Mouse (Mus musculus): Measurements from ENCODE around the gene Nup50. TPM values are rescaled to one million over a fixed set of nuclear protein-coding genes. Genes with fewer than 3 reads are reported as not detected.
A peak's percentile ranks its signal among the peaks of the same experiment; 100 is the strongest.

Gene Nup50
- total RNA-seq, 2 experiments from 2014 or later: 32.6 to 38.2 TPM

DNA sequence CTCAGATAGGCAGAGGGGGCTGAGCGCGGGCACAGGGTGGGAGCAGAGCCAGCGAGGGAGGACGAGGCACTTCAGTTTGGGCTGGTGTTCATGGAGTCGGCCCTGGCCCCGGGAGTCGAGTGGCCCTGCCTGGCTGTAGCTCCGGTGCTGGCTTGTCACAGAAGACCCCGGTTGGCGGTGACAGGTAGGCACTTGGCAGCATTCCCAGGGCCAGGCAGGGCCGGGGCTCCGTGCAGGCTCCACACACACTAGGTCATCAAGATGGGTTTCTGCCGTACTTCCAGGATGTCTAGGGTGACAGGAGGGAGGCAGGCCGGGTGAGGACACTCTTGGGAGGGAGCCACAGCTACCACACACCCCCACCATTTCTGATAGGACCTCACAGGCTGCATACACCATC lies 25.8 kb downstream of the Nup50 start:
- DNase-seq (ENCODE audit: low spot score in 2 of 2): no peak

DNA sequence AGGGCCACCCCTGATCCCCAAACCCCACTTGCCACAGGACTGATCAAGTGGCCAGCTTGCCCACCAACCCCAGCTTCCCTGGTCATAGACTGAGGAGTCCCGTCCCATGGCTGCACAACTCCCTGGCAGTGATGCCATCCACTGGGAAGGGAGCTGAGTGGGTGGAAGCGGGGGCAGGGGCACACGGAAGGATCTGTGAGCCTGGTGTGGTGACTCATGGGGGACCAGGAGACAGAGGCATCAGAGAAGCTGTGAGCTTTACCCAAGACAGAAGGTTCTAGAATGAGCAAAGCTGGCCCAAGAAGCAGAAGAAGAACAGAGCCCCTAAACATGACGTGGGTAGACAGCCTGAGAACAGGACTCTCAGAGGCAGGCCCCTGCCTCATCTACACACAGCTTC lies 26.8 kb downstream of the Nup50 start:
- DNase-seq (ENCODE audit: low spot score in 2 of 2): no peak

DNA sequence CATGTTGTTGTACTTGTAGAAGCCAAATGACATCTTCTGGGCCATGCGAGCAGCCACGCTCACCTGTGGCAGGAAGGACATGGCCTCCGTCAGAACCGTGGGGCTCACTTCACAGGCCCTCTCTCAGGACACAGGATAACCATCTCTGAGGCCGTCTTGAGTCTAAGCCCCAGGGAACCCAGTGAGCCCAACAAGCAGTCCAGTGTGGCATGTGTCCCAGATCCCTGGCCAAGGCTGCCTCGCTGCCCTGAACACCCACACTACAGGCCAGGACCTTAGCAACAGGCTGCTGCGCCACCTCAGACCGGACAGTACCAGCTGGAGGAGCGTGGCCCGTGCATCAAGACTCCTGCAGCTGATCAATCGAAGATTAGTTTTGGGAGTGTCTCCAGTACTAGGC lies 30.0 kb downstream of the Nup50 start:
- no peak for DNase-seq (ENCODE audit: low spot score in 2 of 2)

DNA sequence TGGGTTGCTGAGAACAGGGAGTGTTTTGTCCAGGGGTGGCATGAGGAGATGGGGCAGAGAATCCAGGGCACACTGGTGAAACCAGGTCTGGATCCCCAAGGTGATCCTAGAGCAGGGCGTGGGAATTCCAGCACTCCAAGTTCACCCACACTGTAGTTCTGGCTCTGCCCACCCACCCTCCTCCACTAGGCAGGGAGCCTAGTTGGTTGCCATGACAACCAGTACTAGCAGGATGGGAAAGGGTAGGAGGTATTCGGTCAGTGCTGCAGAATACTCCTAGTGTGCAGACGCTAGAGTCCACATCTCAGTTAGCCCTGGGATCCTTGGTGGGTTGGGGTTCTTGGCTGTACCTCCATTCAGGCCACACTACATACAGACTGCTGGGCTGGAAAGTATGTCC lies 34.6 kb downstream of the Nup50 start:
- no peak for DNase-seq (ENCODE audit: low spot score in 2 of 2)

DNA sequence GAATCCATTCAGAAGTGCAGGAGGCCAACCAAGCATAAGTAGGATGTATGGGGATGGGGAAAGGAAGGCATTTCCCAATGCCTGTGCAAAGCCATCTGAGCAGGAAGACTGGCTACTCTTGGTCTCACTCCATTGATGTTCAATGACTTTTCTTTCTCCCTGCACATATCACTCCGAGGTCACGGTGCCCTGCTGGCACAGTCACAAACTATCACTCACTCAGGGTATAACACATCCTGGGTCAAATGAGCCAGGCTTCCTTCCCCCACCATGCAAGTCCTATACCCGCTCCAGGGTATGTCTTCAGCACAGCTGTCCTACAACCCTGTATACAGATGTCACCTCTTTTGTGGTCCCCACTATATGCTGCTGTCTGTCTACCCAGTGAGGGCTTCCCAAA lies 35.1 kb downstream of the Nup50 start:
- DNase-seq (ENCODE audit: low spot score in 2 of 2): no peak

DNA sequence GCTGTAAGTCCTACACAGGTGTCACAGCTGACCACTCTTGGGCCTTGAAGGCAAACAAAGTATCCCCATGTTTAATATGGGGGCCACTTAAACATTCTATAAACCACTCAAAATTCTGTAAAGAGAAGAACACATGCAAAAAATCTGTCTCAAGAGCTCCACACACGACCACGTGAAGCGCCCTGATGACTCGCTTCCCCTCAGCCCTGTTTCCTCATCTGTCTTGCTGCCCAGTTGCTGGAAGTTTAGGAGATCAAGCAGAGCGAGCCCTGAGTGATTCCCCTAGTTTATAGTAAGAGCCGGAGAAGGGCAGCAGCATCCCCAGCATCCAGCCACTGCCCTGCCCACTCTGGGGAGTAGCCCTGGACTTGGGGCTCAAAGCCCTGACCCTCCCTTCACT lies 36.7 kb downstream of the Nup50 start:
- DNase-seq (ENCODE audit: low spot score in 2 of 2): no peak

DNA sequence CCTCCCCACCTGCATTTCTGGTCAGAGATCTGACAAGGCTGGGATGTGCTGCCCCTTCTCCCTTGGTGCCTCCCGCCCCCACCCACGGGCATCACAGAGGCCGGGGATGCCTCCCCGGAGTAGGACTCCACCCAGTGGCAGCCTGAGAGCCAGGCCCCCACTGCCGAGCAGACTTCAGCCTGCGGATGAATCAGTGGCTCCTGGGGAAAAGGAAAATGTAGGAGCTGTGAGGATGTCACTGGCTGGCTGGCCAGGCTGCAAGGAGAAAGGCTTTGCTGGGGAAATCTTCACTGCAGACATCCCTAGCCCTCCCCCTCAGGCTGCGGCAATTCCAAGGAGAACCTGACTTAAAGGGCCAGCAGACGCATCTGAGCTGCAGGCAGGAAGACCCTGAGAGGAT lies 37.5 kb downstream of the Nup50 start:
- DNase-seq (ENCODE audit: low spot score in 2 of 2): no peak

DNA sequence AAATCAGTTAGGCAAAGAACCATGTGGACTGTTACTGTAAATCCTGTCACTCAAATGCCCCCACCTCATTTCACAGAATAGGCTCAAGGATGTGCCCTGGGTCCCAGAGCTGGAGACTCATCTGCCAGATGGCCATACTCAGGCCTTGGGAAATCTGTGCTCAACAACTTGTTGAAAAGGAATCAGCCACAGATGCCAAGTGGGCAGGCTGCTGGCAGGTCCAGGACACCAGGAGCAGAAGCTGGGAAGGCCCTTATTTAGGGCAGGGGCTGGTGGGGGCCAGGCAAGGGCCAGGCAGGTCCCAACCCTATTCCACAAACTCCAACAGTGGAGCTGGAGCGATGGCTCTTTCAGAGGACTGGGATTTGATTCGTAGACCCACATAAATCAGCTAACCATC lies 39.3 kb downstream of the Nup50 start:
- DNase-seq (ENCODE audit: low spot score in 2 of 2): no peak

DNA sequence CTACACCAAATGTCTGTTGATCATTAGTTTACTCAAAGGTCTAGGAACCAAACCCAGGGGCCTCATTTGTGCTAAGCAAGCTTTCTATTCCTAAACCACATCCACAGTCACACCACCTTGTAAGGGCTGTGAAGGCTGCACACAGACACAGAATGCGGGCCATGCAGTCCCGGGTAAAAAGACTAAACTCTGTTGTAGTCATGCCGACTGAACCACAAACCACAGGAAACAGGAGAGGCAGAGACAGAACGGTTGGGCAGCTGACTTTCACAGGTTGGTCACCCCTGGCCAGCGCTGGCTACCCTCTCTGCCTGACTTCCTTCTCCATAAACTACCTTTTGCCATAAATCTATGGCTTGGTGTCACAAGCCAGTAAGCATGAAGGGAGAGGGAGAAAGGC lies 41.6 kb downstream of the Nup50 start:
- no peak for DNase-seq (ENCODE audit: low spot score in 2 of 2)

DNA sequence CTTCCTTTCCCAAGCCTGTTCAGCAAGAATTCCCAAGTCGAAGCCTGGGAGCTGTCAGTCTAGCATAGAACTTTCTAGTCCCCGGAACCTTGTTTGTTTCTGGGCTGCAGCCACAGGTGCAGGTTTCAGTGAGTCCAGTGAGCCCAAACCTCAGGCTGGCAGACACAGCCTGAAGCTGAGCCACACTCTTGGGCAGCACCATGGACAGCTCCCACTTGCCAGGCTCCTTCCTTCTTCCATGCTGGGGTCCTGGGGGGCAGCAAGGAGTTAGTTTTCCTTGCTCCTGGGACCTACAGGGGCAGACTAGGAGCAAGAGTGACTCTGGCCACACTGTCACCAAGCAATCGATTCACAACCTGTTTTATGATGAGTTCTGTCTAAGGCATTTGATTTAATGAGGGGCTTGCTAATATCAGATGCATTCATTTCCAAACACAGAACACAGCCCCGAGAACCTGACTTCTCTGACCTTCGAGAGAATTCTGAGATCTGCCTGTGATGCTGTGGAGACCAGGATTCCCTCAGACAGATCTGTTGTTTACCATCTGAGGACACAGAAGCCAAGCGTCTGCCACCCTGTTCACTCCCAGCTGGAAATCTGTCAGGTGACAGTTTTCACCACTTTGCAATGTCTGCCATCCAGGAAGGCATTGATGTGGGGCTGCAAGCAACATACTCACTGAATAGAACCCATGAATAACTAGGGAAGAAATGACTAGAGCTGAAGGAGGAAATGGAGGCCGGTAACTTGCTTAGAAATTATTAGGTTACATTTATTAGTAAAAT lies 42.6 kb downstream of the Nup50 start:
- DNase-seq (ENCODE audit: low spot score in 2 of 2): no peak

DNA sequence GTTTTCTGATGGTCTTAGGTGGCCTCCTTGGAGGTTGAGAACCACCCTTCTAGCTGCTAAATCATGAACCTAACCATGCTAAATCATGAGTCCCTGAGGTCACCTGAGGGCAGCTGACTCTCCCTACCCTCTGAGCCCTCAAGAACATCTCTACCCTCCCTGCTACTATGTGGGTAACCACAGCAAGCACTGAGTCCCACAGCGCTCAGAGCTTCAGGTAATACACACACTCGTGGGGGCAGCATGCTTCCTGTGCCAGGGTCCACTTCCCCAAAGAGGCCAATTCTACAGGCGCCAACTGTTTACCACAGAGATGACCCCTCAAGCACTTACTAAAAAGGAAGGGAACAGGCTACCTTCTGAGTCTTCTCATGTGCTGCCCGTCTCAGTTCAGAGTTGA lies 45.3 kb downstream of the Nup50 start:
- DNase-seq (ENCODE audit: low spot score in 2 of 2): no peak

DNA sequence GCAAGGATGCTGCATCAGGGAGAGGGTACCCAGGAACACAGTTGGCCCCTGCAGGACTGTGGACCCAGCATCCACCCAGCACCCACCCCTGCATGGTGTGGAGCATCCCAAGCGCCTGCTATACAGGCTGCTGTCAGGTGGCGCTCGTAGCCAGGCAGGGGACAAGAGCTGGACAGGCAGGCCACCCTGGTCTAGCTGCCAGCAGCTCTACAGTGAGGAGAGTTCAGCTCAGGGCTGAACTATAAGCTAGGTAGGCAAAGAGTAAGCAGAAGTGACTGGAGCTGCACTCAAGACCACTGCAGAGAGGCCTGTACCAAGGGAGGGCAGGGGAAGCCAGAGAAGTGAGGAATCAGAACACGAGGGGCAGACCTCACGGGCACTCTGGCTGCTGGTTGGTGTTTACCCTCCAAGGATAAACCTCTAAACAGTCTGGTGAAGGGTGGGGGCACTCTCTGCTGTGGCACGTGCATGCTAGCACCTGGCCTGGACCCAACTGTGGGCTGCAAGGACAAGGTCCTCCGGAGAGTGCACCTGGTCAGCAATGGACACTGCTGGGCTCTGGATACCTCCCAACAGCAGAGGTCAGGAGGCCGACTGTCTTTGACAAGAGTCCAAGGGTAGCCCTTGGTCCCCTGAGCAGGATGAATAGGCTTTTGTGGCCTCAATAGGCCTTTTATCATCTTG lies 49.8 kb downstream of the Nup50 start:
- no peak for DNase-seq (ENCODE audit: low spot score in 2 of 2)

DNA sequence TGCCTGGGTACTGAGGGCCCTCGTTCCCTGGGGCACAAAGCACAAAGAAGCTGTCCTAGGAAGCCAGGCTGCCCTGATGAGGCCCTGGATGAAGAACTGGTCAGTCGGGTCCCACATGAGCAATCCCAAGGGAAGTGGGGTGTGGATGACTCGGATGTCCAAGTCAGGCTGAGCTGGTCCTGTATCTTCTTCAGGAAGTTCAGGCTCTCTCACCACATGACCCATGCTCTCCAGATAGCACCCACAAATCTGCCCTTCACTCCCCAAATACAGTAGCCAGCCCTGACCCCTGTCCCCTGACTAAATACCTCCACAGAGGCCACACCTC lies 50.3 kb downstream of the Nup50 start:
- no peak for DNase-seq (ENCODE audit: low spot score in 2 of 2)

DNA sequence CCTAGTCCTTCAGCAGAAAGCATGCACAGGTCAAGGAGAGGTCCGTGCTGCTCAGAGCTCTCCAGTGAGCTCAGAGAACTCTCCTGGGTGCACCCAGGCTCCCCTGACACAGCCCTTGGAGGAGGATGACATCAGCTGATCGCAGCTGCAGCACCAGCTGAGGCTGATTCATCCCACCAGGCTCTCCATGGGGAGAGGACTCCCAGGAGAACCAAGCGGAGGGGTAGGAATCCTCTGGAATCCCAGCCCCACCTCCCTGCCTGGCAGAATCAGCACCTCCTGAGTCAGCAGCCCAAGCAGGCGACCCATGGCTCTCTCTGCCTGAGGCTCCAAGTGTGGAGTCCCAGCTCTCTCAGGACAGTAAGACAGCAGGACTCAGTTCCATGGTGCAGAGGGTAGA lies 52.5 kb downstream of the Nup50 start:
- DNase-seq (ENCODE audit: low spot score in 2 of 2): peak in 1 of 2 experiments; percentile 11

DNA sequence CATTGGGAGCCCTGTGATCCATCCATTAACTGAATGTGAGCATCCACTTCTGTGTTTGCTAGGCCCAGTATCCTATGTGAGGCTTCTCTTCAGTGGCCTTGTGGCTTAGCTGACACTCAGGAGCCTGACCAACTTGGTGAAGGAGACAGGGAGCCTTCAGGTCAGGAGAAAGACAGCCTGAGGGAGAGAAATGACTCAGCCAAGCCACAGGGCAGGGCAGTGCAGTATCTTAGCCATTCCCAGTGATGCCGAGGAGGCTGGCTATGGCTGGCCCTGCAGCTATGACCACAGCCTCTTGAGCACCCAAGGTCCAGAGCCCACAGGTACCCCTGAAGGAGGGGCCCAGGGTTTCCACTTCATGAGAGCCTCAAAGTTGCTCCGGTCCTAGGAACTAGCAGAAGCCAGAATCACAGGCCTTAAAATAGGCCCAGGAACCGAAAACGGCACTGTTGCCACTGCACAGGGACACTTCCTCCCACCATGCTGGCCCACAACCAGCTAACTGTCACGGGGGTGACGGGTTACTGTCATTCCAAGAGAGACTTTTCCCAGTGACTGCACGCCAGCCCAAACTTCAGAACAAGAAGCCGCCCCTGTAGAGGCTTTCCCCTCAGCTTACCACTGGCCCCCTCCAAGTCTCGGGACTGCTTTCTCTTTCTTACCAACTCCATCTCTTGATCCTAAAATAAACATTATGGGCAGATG lies 58.5 kb downstream of the Nup50 start:
- no peak for DNase-seq (ENCODE audit: low spot score in 2 of 2)

DNA sequence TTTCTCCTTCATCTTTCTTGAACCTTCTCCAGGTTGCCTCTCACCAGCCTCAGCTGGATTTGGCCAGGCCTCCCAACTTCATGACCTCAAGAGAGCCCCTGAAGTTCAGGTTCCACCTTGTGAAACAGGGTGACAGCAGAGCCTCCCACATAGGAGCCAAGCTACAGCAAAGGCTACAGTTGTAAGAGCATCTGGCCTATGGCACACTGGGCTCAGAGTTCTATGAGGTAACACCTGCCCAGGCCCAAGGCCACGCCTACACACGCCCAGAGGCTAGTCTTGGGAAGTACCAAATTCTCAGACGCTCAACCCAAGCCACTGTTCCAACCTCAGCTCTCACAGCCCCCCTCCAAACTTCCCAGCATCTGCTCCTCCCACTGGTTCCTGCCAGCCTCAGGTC lies 59.7 kb downstream of the Nup50 start:
- DNase-seq (ENCODE audit: low spot score in 2 of 2): no peak

DNA sequence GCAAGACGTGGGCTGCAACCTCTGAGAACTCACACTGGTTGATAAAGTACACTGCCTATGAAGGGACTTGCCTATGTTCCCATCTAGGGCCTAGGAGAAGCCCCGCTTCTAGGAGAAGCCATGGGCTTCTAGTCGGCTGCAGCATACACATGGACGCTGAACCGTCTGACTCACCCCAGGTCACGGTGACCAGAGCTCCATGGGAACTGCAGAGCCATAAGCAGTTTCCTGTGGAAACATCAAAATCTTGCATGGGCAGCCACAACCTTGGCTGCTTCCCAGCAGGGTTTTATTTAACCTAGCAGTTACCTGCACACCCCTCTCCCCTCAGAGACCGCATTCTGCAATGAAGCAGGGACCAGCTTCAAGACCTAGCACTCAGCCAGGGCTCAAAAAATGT lies 60.5 kb downstream of the Nup50 start:
- no peak for DNase-seq (ENCODE audit: low spot score in 2 of 2)

DNA sequence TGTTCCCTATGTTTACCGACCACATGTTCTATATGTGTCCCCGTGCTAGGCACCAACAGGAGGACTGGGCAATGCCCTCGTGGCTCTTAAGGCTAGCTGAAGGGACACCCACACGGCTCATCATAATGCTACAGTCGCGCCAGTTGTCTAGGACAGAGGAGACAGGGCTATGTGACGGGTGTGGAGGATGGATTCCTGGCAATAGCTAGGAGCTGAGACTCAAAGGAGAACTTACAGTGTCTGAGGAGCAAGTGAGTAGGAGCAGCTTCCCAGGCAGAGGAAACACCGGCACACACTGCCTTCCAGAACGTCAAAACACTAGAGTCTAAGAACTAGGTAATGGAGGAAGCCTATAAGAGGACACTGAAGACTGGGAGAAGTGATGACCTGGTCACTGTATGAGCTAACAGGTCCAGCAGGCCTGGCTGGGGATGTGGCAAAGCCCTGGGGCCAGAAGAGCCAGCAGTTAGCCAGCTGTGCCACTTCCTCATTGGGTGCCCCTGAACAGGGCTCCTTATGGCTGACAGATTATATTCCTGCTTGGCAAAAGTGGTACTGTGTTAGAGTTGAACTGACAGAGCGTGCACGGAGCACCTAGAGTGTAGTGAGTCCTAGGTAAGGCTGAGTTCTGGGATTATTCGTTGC lies 62.4 kb downstream of the Nup50 start:
- no peak for DNase-seq (ENCODE audit: low spot score in 2 of 2)

DNA sequence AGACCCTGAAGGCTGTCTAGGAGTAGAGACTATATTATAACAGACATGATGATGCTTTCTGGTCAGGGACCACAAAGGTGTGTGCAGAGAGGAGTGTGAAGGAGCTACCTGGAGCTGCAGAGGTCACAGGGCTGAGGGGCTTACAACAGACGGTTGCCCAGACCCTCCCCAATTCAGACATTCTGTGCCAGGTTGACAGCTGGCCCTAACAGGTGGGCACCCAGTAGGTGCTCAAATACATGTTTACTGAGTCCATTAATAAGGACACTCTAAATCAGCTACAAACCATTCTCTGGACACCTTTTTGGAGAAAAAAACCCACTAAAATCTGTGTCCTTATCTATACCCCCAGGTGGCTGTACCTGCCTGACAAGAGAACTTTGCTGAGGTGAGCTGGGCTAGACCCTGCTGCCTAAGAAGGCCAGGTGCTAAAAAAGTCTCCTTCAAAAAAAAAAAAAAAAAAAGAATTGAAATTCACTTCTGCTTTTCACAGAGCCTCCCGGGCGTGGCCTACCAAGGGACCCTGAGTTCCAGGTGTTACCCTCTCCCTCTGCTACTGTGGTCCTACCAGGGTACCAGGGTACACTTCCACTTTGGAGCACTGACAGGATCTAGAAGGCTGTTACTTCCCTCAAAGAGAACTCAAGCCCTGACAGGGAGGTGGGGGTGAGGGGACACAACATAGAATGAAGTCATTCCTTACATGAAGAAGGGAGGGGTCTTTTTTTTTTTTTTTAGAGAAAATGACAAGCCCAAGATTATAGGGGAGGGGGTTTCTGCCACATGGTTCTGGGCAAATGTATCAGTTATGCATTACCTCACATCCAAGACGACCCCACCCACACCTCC lies 63.2 kb downstream of the Nup50 start:
- no peak for DNase-seq (ENCODE audit: low spot score in 2 of 2)

DNA sequence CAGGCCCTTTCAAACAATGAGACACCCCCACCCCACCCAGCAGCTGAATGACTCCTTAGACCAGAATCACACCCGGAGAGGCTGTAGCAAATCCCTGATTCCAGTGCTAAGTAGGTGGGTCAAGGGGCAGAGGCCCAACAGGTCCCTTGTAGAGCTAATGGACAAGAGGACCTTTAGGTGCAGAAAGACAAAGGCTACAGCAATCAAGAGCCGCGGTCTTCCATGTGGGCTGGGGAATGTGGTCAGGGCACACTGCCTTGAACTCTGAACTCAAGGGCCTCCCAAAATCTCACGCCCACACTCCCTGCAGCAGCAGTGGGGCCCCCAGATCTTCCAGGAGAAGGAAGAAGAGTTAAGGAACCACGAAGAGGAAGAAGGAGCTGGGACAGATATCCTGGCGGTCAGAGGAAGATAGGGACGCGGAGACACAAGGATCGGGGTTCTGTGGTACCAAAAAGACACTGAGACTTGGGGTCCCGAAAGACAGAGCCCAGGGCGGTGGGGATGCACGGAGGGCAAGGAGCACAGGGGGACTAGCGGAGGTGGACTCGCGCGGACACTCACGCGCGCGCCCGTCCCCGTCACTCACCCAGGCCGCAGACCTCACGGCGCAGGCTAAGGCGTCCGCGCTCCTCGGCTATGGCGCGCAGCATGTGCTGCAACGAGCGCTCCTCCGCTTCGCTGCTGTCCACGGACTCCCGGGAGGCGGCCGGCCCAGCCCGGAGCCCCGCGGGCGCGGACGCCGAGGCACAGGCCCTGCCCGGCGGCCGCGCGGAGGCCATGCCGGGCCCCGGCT lies 64.0 kb downstream of the Nup50 start:
- DNase-seq (ENCODE audit: low spot score in 2 of 2): no peak
